Mouse (Mus musculus): Measurements from ENCODE around the gene Phc3. TPM values are rescaled to one million over a fixed set of nuclear protein-coding genes. Genes with fewer than 3 reads are reported as not detected.

The Phc3 gene
- polyA plus RNA-seq, 1 experiment from 2014 or later = 4.2 TPM

DNA sequence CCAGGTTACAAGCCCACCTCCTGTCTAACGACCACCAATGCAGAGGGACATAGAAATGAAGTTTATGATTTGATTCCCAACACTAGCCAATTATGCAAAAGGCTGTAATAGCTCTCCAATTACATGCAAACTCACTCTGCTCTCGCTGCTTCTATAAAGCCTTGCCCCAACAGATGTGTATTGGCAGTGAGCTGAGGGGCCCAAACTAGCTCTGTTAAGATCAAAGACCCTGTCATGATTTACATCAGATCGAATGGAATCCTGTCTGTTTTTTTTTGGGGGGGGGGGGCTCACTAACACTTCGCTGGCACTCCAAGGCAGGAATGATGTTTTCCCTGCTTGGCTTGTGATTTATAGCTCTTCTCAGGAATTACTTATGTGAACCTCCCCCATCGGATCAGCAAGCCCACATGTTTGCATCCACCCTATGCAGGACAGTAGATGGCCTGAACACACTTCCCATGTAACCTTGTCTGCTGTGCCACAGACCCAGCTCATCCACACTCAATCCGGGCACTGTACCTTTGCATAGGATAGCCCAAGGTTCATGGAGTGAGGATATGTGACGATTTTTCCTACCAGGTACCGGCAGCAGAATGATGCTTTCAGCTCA is 13.8 kb upstream of the Phc3 start:
- Histone ChIP-seq H3K4me2 (ENCODE audit: low read depth, low read length) (no peak overlapping the region), H3K27ac (ENCODE audit: low read length) (no peak overlapping the region), H3K9me3 (ENCODE audit: control insufficient read depth, low read length) (no peaks in the 10 kb centered on the region), H3K27me3 (replicated peaks; ENCODE audit: control insufficient read depth, insufficient read depth, low read length) (no peaks in the 10 kb centered on the region), H3K36me3 (ENCODE audit: control insufficient read depth, insufficient read depth, low read length) (no peaks in the 10 kb centered on the region), H3K4me3 (ENCODE audit: low read length) (no peak overlapping the region), H3K9ac (ENCODE audit: low read depth, low read length) (no peak overlapping the region), H3K4me1 (ENCODE audit: control insufficient read depth, insufficient read depth, low read length) (peaks cover 5% of the 10 kb centered on the region; the same call in 1 of the 2 replicates)
- ATAC-seq = no peak
- 56% methylated on average over 8 of the region's 8 CpGs for WGBS

DNA sequence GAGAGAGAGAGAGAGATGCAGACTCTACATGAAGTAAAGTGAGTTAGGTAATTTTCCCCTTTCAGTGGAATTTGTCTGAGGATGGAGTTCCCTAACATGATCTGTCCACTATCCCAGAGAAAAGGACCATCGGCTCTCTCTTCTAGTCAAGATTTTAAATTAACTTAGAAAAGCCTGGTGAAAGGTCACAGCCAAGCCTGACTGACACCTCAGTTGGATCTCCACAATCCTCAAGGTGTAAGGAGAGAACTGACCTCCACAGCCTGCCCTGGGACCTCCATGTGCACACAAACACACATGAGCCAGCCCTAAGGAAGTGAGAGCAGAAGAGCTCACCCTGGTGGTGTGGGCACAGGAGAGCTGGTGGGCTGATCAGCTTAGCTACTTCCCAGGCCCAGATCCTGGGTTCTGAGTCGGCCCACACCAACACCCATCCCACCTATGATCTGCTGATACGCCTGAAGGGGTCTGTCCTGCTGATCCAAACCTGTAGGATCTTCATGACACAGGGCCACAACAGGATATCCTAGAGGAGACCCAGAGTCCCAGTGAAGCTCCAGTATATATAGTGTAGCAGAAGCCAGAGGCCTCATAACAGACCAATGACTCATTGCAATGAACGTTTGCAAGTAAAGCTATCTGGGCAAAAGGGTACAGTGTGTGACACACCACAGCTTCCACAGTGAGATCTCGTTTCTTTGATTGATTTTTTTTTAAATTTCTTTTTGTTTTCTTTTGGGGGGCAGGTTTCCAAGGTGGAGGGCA is 12.6 kb upstream of the Phc3 start:
- H3K36me3 ChIP-seq (ENCODE audit: control insufficient read depth, insufficient read depth, low read length) = no peaks in the 10 kb centered on the region
- no peak overlapping the region for H3K4me3 ChIP-seq (ENCODE audit: low read length)
- peak overlapping the region; percentile 20; the same call in 1 of the 2 replicates for H3K27ac ChIP-seq (ENCODE audit: low read length)
- H3K27me3 ChIP-seq (replicated peaks; ENCODE audit: control insufficient read depth, insufficient read depth, low read length) = no peaks in the 10 kb centered on the region
- H3K9me3 ChIP-seq (ENCODE audit: control insufficient read depth, low read length) = no peaks in the 10 kb centered on the region
- WGBS = 56% methylated on average over 5 of the region's 5 CpGs
- ATAC-seq = peak; percentile 81
- peaks cover 5% of the 10 kb centered on the region; the same call in 1 of the 2 replicates for H3K4me1 ChIP-seq (ENCODE audit: control insufficient read depth, insufficient read depth, low read length)
- H3K9ac ChIP-seq (ENCODE audit: low read depth, low read length) = no peak overlapping the region
- no peak overlapping the region for H3K4me2 ChIP-seq (ENCODE audit: low read depth, low read length)

DNA sequence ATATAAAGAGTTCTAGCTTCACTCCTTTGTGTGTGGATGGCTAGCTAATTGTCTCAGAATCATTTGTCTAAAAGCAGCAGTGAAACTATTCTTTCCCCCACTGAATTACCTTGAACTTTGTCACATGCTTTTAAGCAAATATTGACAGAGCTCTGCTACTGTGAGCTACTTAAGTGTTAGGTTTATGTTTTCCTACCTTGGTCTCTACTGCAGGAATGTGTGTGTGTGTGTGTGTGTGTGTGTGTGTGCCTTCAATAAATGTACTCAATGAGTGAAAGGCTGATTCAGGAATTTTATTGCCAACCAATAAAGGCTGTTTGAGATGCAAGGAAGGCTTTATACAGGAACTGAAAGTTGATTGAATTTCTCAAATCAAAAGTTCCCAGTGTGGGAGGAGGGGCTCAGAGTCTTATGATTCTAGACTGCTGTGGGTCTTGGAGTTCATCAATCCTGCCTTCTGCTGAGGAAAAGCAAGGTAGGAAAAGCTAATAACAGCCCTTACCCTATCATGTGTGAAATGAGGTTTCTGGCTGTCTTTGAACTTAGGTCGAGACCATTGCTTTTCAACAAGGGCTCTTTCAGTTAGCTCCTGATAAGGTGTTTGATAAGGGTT is 7.9 kb upstream of the Phc3 start:
- H3K27me3 ChIP-seq (replicated peaks; ENCODE audit: control insufficient read depth, insufficient read depth, low read length) = no peaks in the 10 kb centered on the region
- no peak overlapping the region for H3K9ac ChIP-seq (ENCODE audit: low read depth, low read length)
- H3K36me3 ChIP-seq (ENCODE audit: control insufficient read depth, insufficient read depth, low read length) = no peaks in the 10 kb centered on the region
- H3K4me3 ChIP-seq (ENCODE audit: low read length) = no peak overlapping the region
- WGBS = 43% methylated on average over 1 of the region's 1 CpGs
- H3K4me1 ChIP-seq (ENCODE audit: control insufficient read depth, insufficient read depth, low read length) = no peaks in the 10 kb centered on the region
- no peak overlapping the region for H3K4me2 ChIP-seq (ENCODE audit: low read depth, low read length)
- peak overlapping the region; percentile 47 for H3K27ac ChIP-seq (ENCODE audit: low read length)
- H3K9me3 ChIP-seq (ENCODE audit: control insufficient read depth, low read length) = no peaks in the 10 kb centered on the region
- ATAC-seq = peak; percentile 87

DNA sequence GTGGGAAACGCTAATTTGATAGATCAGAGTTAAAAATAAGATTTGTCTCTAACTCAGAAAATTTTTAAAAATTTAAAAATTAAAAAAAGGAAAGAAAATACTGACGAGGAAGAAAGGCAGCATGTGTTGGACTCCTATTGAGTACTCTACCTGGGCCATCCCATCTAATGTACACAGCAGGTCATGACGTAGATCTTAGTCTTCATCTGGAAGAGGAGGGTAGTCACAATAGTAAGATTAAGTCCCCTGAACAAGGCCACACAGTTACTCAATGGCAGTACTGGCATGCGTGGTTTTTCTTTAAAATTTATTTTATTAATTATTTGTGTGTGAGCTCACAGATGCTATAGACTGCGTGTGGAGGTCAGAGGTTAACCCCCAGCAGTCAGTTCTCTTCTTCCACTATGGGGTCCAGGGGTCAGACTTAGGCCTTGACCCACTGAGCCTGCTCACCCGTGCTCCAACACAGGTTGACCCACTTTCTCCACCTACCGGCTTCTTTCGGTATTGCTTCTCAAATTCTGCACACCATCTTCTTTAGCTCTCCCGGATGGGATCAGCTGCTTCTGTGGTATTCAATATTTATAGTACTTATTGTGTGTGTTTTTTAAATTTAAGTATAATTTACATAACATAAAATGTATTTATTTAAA is 6.0 kb upstream of the Phc3 start:
- Histone ChIP-seq H3K9me3 (ENCODE audit: control insufficient read depth, low read length) (no peaks in the 10 kb centered on the region), H3K27me3 (replicated peaks; ENCODE audit: control insufficient read depth, insufficient read depth, low read length) (no peaks in the 10 kb centered on the region), H3K27ac (ENCODE audit: low read length) (no peak overlapping the region), H3K9ac (ENCODE audit: low read depth, low read length) (no peak overlapping the region), H3K4me2 (ENCODE audit: low read depth, low read length) (no peak overlapping the region), H3K4me3 (ENCODE audit: low read length) (no peak overlapping the region), H3K4me1 (ENCODE audit: control insufficient read depth, insufficient read depth, low read length) (no peaks in the 10 kb centered on the region), H3K36me3 (ENCODE audit: control insufficient read depth, insufficient read depth, low read length) (no peaks in the 10 kb centered on the region)
- 54% methylated on average over 9 of the region's 9 CpGs for WGBS
- ATAC-seq = no peak

DNA sequence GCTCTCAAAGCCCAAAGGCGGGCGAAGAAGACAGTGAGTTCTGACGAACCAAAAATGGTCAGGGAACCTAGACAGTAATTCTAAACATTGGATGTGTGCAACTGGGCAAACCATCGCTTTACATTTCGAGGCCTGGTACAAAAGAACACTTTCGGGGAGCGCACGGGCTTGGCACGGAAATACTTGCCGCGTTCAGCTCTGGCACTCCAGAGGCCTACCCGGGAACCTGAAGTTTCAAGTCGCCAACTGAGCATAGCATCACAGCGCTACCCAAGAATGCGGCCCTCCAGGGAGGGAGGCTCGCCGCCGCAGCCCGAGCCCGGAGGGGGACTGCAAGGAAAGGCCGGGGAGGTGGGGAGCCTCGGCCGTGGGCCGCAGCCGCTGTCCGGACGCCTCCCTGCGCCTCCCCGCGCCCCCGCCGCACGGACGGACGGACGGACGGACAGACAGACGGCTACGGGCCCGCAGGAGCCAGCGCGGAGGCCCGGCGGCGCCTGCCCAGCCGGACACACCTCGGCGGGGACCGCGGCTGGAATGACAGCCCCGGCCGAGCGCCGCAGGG is 603 bp downstream of the Phc3 start:
- H3K36me3 ChIP-seq (ENCODE audit: control insufficient read depth, insufficient read depth, low read length) = 0 out of 2 replicates have a peak, but pooled peaks cover 4% of the 10 kb centered on the region
- H3K4me2 ChIP-seq (ENCODE audit: low read depth, low read length) = peak overlapping the region; percentile 59
- H3K4me3 ChIP-seq (ENCODE audit: low read length) = peak overlapping the region; percentile 90
- peak overlapping the region; percentile 93 for H3K9ac ChIP-seq (ENCODE audit: low read depth, low read length)
- peak overlapping the region; percentile 90 for H3K27ac ChIP-seq (ENCODE audit: low read length)
- no peaks in the 10 kb centered on the region for H3K9me3 ChIP-seq (ENCODE audit: control insufficient read depth, low read length)
- no peaks in the 10 kb centered on the region for H3K27me3 ChIP-seq (replicated peaks; ENCODE audit: control insufficient read depth, insufficient read depth, low read length)
- H3K4me1 ChIP-seq (ENCODE audit: control insufficient read depth, insufficient read depth, low read length) = peaks cover 10% of the 10 kb centered on the region
- peak; percentile 74 for ATAC-seq
- under 1% methylated on average over 51 of the region's 54 CpGs for WGBS

DNA sequence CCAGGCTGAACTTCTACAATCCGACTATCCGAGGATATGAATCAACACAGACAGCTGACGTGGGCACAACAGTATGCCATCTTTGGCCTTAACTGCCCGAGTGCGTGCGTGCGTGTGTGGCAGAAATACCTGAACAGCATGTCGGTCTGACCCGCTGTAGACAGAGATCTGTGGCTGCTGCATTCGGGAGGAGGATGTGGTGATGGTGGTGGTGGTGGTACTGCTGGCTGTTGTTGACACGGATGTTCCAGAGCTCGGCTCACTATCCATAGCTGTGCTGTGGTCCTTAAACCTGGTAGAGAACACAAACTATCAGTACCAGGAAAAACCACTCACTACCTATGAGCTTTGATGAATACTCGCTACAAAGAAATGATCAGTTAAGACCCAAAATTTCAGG is 3.6 kb downstream of the Phc3 start:
- Histone ChIP-seq H3K27ac (ENCODE audit: low read length) (no peak overlapping the region), H3K9ac (ENCODE audit: low read depth, low read length) (no peak overlapping the region), H3K27me3 (replicated peaks; ENCODE audit: control insufficient read depth, insufficient read depth, low read length) (no peaks in the 10 kb centered on the region), H3K4me1 (ENCODE audit: control insufficient read depth, insufficient read depth, low read length) (peaks cover 10% of the 10 kb centered on the region), H3K9me3 (ENCODE audit: control insufficient read depth, low read length) (no peaks in the 10 kb centered on the region), H3K4me3 (ENCODE audit: low read length) (no peak overlapping the region), H3K4me2 (ENCODE audit: low read depth, low read length) (no peak overlapping the region), H3K36me3 (ENCODE audit: control insufficient read depth, insufficient read depth, low read length) (peaks cover 11% of the 10 kb centered on the region; the same call in 1 of the 2 replicates)
- 94% methylated on average over 13 of the region's 13 CpGs for WGBS
- ATAC-seq = no peak

DNA sequence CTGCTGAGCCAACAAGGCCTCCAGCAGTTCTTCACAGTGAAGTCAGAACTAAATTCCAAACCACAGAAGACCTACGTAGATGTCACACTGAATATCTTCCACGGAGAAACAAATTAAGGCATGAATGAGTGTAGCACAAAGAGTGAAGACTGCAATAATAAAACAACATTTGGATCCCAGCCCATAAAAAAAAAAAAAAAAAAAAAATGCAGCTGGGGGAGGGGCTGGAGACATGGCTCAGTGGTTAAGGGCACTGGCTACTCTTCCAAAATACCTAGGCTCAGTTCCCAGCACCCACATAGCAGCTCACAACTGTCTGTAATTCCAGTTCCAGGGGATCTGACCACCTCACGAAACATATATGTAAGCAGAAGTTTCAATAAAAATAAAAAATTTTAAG is 5.0 kb downstream of the Phc3 start:
- H3K27ac ChIP-seq (ENCODE audit: low read length) = no peak overlapping the region
- H3K4me3 ChIP-seq (ENCODE audit: low read length) = no peak overlapping the region
- H3K4me2 ChIP-seq (ENCODE audit: low read depth, low read length) = no peak overlapping the region
- WGBS = 88% methylated on average over 3 of the region's 3 CpGs
- ATAC-seq = no peak
- H3K4me1 ChIP-seq (ENCODE audit: control insufficient read depth, insufficient read depth, low read length) = peaks cover 12% of the 10 kb centered on the region
- H3K9me3 ChIP-seq (ENCODE audit: control insufficient read depth, low read length) = no peaks in the 10 kb centered on the region
- peaks cover 12% of the 10 kb centered on the region; the same call in 1 of the 2 replicates for H3K36me3 ChIP-seq (ENCODE audit: control insufficient read depth, insufficient read depth, low read length)
- H3K27me3 ChIP-seq (replicated peaks; ENCODE audit: control insufficient read depth, insufficient read depth, low read length) = no peaks in the 10 kb centered on the region
- H3K9ac ChIP-seq (ENCODE audit: low read depth, low read length) = no peak overlapping the region

DNA sequence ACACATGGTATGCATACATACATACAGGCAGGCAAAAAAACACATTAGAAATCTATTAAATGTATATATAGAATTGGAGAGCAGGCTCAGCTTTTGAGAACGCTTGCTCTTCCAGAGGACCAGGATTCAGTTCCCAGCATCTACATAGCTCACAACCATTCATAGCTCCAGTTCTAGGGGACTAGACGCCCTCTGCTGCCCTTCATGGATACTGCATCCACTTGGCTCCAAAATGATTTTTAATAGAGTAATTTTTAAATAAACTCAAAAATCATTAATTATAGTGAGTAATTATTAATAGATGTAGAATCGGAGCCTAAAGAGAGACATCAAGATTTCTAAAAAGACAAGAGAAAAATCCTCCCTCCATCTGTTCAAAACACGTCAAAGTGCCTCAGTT is 6.1 kb downstream of the Phc3 start:
- H3K4me2 ChIP-seq (ENCODE audit: low read depth, low read length) = no peak overlapping the region
- WGBS = 92% methylated on average over 4 of the region's 4 CpGs
- H3K36me3 ChIP-seq (ENCODE audit: control insufficient read depth, insufficient read depth, low read length) = peaks cover 19% of the 10 kb centered on the region; the same call in 1 of the 2 replicates
- H3K9ac ChIP-seq (ENCODE audit: low read depth, low read length) = no peak overlapping the region
- no peak for ATAC-seq
- H3K9me3 ChIP-seq (ENCODE audit: control insufficient read depth, low read length) = no peaks in the 10 kb centered on the region
- no peaks in the 10 kb centered on the region for H3K27me3 ChIP-seq (replicated peaks; ENCODE audit: control insufficient read depth, insufficient read depth, low read length)
- no peak overlapping the region for H3K4me3 ChIP-seq (ENCODE audit: low read length)
- H3K27ac ChIP-seq (ENCODE audit: low read length) = no peak overlapping the region
- H3K4me1 ChIP-seq (ENCODE audit: control insufficient read depth, insufficient read depth, low read length) = peaks cover 11% of the 10 kb centered on the region

Measured in intestine, embryonic 16.5 days (tissue).